Mouse (Mus musculus): ENCODE data around the gene Bcl2l1.

Gene Bcl2l1

DNA sequence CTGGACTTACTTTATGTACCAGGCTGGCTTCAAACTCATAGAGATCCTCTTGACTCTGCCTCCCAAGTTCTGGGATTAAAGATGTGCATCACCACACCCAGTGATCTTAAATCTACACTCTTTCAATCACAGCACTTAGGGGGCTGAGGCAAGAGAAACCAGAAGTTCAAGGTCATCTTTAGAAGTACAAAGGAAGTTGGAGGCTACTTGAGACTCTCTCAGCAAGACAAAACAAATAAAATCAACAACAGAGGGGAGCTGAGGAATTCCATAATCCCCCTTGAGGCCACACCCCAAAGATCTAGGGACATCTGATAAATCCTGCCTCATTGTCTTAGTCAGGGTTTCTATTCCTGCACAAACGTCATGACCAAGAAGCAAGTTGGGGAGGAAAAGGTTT, 59.3 kb downstream of the Bcl2l1 start:
- no peak for DNase-seq (ENCODE audit: low read depth, low spot score)

- no peak for DNase-seq (ENCODE audit: low read depth, low spot score)
These were observed 60.0 kb downstream of the Bcl2l1 start for GRCm38 (mm10) chr2:152771571-152771970.

DNA sequence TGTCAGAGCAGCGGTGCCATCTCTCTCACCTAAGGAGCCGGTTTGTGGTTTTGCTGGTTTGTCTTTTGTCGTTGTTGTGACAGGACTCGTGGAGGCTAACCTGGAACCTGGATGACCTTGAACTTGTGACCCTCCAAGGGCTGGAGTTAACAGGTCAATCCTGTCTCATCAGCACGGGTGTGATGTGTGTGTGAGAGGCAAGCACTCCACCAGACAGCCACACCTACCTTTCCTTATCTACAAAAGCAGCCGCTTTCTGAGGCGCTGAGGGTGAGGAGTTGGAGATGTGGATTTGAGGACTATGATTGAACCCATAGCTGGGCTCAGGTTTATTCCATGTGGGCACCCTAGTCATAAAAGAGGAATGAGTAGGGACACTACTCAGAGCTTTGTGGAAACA, 61.9 kb downstream of the Bcl2l1 start:
- no peak for DNase-seq (ENCODE audit: low read depth, low spot score)

DNA sequence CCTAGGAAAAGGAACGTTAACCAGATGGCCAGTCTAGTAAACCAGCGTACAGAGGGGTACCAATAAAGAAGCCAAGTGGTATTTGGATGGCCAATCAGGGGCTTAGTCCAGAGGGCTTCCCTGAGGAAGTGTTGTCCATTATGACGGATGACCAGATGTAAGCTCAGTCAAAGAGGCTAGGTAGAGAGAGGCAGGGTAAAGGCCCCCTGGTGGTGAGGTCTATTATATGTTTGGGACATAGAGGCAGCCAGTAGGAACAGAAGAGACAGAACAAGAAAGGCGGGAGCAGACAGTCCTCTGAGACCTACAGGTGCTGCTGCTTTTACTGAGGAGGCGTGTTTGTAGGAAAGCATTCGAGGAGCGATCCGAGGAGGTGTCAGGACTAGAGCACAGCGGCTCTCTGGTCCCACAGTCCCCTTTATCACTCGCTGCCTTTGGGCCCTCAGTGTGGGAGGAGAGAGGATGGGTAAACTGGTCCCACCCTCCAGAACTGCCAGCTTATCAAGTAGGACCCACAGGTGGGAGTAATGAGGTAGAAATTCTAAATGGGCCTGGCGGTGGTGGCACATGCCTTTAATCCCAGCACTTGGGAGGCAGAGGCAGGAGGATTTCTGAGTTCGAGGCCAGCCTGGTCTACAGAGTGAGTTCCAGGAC, 63.8 kb downstream of the Bcl2l1 start:
- no peak for DNase-seq (ENCODE audit: low read depth, low spot score)

DNA sequence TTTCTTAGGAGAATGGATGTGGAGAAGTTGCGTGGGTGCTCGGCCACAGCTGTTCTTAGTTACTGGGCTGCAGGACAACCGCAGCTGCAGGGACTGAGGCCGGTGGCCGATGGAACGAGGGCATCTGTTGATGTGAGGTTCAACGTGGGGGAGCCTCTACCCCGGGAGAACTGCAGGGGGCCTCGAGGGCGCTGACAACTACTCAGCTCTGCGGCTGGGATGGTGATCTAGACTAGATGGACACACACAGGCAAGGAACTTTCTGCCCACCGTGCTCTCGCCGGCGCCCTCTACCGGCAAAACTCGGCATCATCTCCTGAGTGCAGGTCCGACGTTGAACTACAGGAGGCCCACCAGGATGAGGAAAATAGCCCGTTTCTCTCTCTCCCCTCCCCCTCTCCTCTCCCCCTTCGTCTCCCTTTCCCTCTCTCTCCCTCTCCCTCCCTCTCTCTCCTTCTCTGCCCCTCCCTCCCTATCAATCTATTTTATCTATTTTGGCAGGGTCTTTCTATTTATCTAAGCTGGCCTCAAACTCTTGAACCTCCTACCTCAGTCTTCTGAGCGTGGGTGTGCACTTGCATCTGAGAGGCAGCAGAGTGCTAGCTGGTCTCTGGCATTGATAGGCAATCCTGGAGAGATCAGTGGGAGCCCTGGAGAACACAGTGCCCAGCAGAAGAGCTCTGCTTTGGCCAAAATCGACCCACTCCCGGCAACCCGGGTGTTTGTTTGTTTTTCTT, 65.0 kb downstream of the Bcl2l1 start:
- peak; percentile 41 for DNase-seq (ENCODE audit: low read depth, low spot score)

DNA sequence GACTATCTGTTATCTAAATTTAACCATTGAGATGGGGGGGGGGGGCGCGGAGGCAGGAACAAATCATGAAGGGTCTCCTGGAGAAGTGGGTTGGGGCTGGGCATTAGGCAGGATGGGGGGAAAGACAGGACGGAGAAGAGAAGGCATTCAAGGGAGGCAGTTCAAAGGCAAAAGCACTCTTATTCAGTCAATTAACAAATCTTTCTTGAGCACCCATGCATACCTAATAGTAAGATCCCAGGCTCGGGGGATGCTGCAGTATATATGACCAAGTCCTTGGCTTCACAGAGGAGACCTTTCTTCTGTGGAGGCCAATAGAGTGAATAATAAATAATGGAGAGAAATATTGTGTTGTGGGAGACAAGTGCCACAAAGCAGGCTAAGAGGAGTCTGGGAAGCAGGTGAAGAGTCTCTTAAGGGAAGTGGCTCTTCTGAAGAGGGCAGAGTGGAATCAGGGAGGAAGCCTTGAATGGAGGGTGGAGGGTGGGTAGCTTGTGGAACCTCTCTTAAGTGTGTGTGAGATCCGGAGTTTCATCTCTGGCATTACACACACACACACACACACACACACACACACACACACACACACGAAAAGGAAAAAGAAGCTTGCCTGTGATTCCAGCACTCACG, 66.4 kb downstream of the Bcl2l1 start:
- no peak for DNase-seq (ENCODE audit: low read depth, low spot score)

GRCm38 (mm10) chr2:152764172-152765044, 67.1 kb downstream of the Bcl2l1 start:
- DNase-seq (ENCODE audit: low read depth, low spot score): no peak

GRCm38 (mm10) chr2:152763310-152763709, 68.2 kb downstream of the Bcl2l1 start:
- no peak for DNase-seq (ENCODE audit: low read depth, low spot score)

GRCm38 (mm10) chr2:152758351-152758750, 73.2 kb downstream of the Bcl2l1 start:
- no peak for DNase-seq (ENCODE audit: low read depth, low spot score)

GRCm38 (mm10) chr2:152757478-152757877, 74.0 kb downstream of the Bcl2l1 start:
- no peak for DNase-seq (ENCODE audit: low read depth, low spot score)

GRCm38 (mm10) chr2:152756474-152757393, 74.8 kb downstream of the Bcl2l1 start:
- no peak for DNase-seq (ENCODE audit: low read depth, low spot score)

DNA sequence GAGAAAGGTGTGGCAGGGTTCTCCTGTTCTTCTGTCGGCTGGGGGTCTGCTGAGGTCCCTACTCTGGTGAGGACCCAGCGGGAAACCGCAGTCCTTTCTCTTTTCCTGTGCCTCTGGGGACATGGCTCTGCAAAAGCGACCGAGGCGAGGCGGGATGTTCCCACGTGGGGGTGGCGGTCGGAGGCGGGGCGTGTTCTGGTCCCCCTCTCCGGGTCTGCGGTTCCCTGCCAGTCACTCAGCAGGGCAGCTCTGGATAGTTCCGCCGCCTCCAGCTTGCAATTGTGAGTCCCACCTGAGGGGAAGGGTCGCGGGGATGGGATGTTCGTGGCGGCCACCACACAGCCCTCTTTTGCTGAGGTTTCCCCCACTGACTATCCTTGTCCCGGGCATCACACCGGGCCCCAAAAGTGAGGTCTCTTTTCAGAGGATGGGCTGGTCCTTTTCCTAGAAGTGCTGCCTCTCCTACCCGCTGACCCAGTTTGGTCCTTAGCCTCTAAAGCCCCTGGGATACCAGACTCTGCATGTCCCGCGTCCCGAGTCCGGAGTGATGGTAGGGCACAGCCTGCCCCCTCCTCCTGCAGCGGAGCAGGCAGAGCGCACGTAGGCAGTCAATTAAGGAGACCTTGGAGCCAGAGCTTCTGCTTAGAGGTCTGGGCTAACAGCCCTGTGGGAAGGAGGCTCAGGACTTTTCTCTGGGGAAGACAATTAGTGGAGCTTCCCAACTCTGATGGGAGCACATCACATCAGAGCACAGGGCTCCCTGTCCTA, 77.4 kb downstream of the Bcl2l1 start, which contains the start of gene Cox4i2:
Gene Cox4i2 (plus strand): TSS at position 230 of the 768 bp plus-strand sequence.
- no peak for DNase-seq (ENCODE audit: low read depth, low spot score)

DNA sequence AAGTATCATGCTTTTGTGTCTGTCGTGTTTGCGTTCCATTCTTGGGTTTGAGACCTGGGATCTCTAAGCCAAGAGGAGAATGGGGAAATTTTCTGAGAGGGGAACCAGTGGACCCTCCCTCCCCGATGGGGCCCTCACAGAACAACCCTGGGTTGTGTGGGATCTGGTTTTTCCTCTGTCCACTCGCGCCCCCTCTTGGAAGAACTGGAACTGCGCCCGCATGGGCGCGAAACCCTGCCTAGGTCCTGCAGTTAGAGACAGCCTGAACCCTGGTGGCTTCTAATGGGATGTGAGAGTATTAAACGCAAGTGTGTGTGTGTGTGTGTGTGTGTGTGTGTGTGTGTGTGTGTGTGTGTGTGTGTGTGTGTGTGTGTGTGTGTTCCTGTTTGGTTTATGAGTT, 89.1 kb downstream of the Bcl2l1 start:
- no peak for DNase-seq (ENCODE audit: low read depth, low spot score)

GRCm38 (mm10) chr2:152741153-152742041, 90.1 kb downstream of the Bcl2l1 start:
- DNase-seq (ENCODE audit: low read depth, low spot score): no peak

DNA sequence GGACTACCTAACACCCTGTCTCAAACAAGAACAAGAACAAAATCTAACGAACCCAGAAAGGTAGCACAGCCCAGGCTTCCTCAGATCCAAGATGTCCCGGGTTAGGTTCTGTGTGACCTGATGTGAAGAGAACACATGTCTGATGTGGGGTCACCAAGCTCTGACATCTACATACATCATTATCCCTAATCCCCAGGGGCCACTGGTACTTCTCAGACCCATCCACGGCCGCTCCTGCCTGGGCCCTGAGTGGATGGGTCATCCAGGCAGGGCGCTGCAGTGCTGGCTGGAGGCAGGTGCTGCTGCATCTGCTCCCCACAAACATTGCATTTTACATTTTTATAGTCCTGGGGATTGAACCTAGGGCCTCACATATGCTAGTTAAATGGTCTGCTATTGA, 91.0 kb downstream of the Bcl2l1 start:
- no peak for DNase-seq (ENCODE audit: low read depth, low spot score)

GRCm38 (mm10) chr2:152739842-152740260, 91.7 kb downstream of the Bcl2l1 start:
- no peak for DNase-seq (ENCODE audit: low read depth, low spot score)

DNA sequence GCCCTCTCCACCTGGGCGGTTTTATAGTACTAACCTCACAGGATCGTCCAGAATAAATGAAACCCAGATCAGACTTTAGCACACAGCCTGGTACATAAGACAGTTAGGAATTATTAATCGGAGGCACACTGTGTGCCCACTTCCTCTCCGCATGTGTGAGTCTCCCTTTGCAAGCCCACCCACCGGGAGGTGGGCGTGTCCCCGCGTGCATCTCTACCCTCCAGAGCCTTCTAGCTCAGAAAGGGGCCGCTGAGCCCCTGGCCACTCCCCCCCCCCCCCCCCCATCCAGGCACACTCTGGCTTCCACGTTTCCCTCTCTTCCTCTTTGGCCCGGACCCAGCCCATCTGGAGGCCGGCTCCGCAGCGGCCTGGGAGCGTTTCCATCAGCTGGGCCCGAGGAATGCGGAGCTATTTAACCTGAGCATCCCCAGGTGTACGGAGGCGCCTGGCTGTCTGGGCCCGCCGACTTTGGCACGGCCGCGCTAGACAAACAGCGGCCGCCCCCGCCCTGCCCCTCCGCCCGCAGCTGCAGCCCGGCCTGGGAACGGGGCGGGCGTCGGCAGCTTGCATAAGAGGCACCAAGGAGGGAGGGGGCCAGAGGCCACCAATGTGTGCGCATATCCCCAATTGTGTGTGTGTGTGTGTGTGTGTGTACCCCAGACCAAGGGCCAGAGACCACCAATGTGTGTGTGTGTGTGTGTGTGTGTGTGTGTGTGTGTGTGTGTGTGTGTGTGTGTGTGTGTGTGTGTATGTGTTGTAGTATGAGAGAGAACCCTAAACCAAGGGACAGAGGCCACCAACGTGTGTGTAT, 92.3 kb downstream of the Bcl2l1 start:
- DNase-seq (ENCODE audit: low read depth, low spot score): no peak

- no peak for DNase-seq (ENCODE audit: low read depth, low spot score)
These were observed 93.2 kb downstream of the Bcl2l1 start for GRCm38 (mm10) chr2:152738341-152738740.

All from retina, adult 2 months (tissue).